Mouse (Mus musculus) kidney, postnatal 0 days (tissue): ENCODE measurements around the gene Glt1d1. TPM values are rescaled to one million over a fixed set of nuclear protein-coding genes. Genes with fewer than 3 reads are reported as not detected.

Experiments
- ATAC-seq: fragments of 200-750 bp; cut with Nextera tagmentation; replicated peaks from 2 replicates; pipeline ENCODE4 v1.8.0; 2017; ENCODE audit warnings: low read depth, moderate number of reproducible peaks, moderate TSS enrichment, moderate library complexity; ENCODE audit not compliant: low FRiP score
- DNase-seq: peaks from one replicate; pipeline ENCODE4 v3.0.0-alpha.2; 2016; ENCODE audit warnings: low spot score
- H3K27ac ChIP-seq: fragments of 300-500 bp; sonication (generic); 2 replicates; pipeline ENCODE4 v1.5.1; 2014; ENCODE audit warnings: mild to moderate bottlenecking
- H3K27me3 ChIP-seq: fragments of 300-500 bp; sonication (generic); 2 replicates; pipeline ENCODE4 v1.6.1; 2014; ENCODE audit warnings: low read length, mixed read lengths; ENCODE audit not compliant: insufficient read depth
- H3K36me3 ChIP-seq: fragments of 300-500 bp; sonication (generic); 2 replicates; pipeline ENCODE4 v1.6.1; 2014; ENCODE audit warnings: low read length, mixed read lengths; ENCODE audit not compliant: insufficient read depth
- H3K4me1 ChIP-seq: fragments of 300-500 bp; sonication (generic); replicated peaks from 2 replicates; pipeline ENCODE4 v1.6.1; 2014; ENCODE audit warnings: antibody characterized with exemption, low read length, mixed read lengths; ENCODE audit not compliant: insufficient read depth
- H3K4me2 ChIP-seq: fragments of 300-500 bp; sonication (generic); 2 replicates; pipeline ENCODE4 v1.6.1; 2014; ENCODE audit warnings: mild to moderate bottlenecking, low read length, moderate library complexity, mixed read lengths
- H3K4me3 ChIP-seq: fragments of 300-500 bp; sonication (generic); replicated peaks from 2 replicates; pipeline ENCODE4 v1.5.1; 2014; ENCODE audit warnings: low read depth, low read length
- H3K9ac ChIP-seq: fragments of 300-500 bp; sonication (generic); 2 replicates; pipeline ENCODE4 v1.6.1; 2014; ENCODE audit warnings: low read depth, low read length
- H3K9me3 ChIP-seq: fragments of 300-500 bp; sonication (generic); replicated peaks from 2 replicates; pipeline ENCODE4 v1.6.1; 2016; ENCODE audit warnings: low read length, inconsistent platforms, mixed read lengths
- CTCF ChIP-seq: IDR thresholded peaks from 2 replicates; pipeline ENCODE4 v1.5.1; 2016; ENCODE audit warnings: antibody characterized with exemption, low read depth, mild to moderate bottlenecking, moderate library complexity
- WGBS: fragments of 180-500 bp; shearing (Covaris S2); extraction: QIAGEN DNeasy Blood & Tissue Kit; methylation state at CpG from one replicate; pipeline ENCODE4 v1.1.7; 2014; 5-methylcytosine and 5-hydroxymethylcytosine counted together
- polyA plus RNA-seq: library from polyadenylated mRNA; unstranded; fragments of >200 nt; fragmentation: Nextera tagmentation; extraction: Ambion mirVana; gene quantifications from 2 replicates; pipeline ENCODE4 v1.2.1, GENCODE M21; 2015

Glt1d1 gene
- polyA plus RNA-seq, 1 experiment from 2014 or later: 0.46 TPM

GRCm38 (mm10) chr5:127649077-127649476, 17.0 kb downstream of the Glt1d1 start:
- no peak for DNase-seq
- ATAC-seq: no peak

GRCm38 (mm10) chr5:127658257-127658656, 26.2 kb downstream of the Glt1d1 start:
- H3K27me3 ChIP-seq: no peaks in the 10 kb centered on the region
- 82% methylated on average over 2 of the region's 2 CpGs for WGBS
- no peaks in the 10 kb centered on the region for H3K9me3 ChIP-seq
- H3K9ac ChIP-seq: no peak overlapping the region
- ATAC-seq (no peak), DNase-seq (no peak)
- H3K4me1 ChIP-seq: no peaks in the 10 kb centered on the region
- 0 out of 2 replicates have a peak, but pooled peaks have one; percentile 11 for TF ChIP-seq CTCF
- H3K4me2 ChIP-seq: no peak overlapping the region
- H3K4me3 ChIP-seq: no peak overlapping the region
- H3K27ac ChIP-seq: no peak overlapping the region
- no peaks in the 10 kb centered on the region for H3K36me3 ChIP-seq

More at GRCm38 (mm10) chr5:127649077-127649476, 17.0 kb downstream of the Glt1d1 start:
- H3K27ac ChIP-seq: no peak overlapping the region
- H3K9me3 ChIP-seq: no peaks in the 10 kb centered on the region
- no peaks in the 10 kb centered on the region for H3K4me1 ChIP-seq
- H3K36me3 ChIP-seq: no peaks in the 10 kb centered on the region
- no peak overlapping the region for H3K4me2 ChIP-seq
- no peak overlapping the region for H3K9ac ChIP-seq
- H3K4me3 ChIP-seq: no peak overlapping the region
- peak; percentile 52 for TF ChIP-seq CTCF
- H3K27me3 ChIP-seq: no peaks in the 10 kb centered on the region

- no peak overlapping the region for H3K4me3 ChIP-seq
- H3K9me3 ChIP-seq: no peaks in the 10 kb centered on the region
- no peak overlapping the region for H3K4me2 ChIP-seq
- no peaks in the 10 kb centered on the region for H3K27me3 ChIP-seq
- no peaks in the 10 kb centered on the region for H3K36me3 ChIP-seq
- no peaks in the 10 kb centered on the region for H3K4me1 ChIP-seq
- 90% methylated on average over 3 of the region's 3 CpGs for WGBS
- TF ChIP-seq CTCF: 0 out of 2 replicates have a peak, but pooled peaks have one; percentile 15
- no peak overlapping the region for H3K9ac ChIP-seq
- no peak overlapping the region for H3K27ac ChIP-seq
- no peak for DNase-seq
- no peak for ATAC-seq
Measured at GRCm38 (mm10) chr5:127659312-127659711, 27.2 kb downstream of the Glt1d1 start.

- Histone ChIP-seq H3K4me3 (no peak overlapping the region), H3K36me3 (no peaks in the 10 kb centered on the region), H3K9ac (no peak overlapping the region), H3K9me3 (no peaks in the 10 kb centered on the region), H3K27ac (no peak overlapping the region), H3K4me1 (no peaks in the 10 kb centered on the region), H3K4me2 (no peak overlapping the region), H3K27me3 (no peaks in the 10 kb centered on the region)
- ATAC-seq: no peak
- no peak for TF ChIP-seq CTCF
- DNase-seq: no peak
- 72% methylated on average over 5 of the region's 5 CpGs for WGBS
Measured at GRCm38 (mm10) chr5:127660267-127660666, 28.2 kb downstream of the Glt1d1 start.

GRCm38 (mm10) chr5:127660979-127661378, 28.9 kb downstream of the Glt1d1 start:
- H3K27ac ChIP-seq: no peak overlapping the region
- DNase-seq (no peak), ATAC-seq (no peak)
- no peaks in the 10 kb centered on the region for H3K9me3 ChIP-seq
- H3K27me3 ChIP-seq: no peaks in the 10 kb centered on the region
- no peaks in the 10 kb centered on the region for H3K4me1 ChIP-seq
- no peak for TF ChIP-seq CTCF
- no peaks in the 10 kb centered on the region for H3K36me3 ChIP-seq
- H3K9ac ChIP-seq: no peak overlapping the region
- no peak overlapping the region for H3K4me2 ChIP-seq
- 89% methylated on average over 5 of the region's 5 CpGs for WGBS
- no peak overlapping the region for H3K4me3 ChIP-seq

- TF ChIP-seq CTCF: 0 out of 2 replicates have a peak, but pooled peaks have one; percentile 14
- DNase-seq (no peak), ATAC-seq (no peak)
- Histone ChIP-seq H3K4me2 (no peak overlapping the region), H3K27me3 (no peaks in the 10 kb centered on the region), H3K4me1 (no peaks in the 10 kb centered on the region), H3K4me3 (no peak overlapping the region), H3K27ac (no peak overlapping the region), H3K36me3 (no peaks in the 10 kb centered on the region), H3K9ac (no peak overlapping the region), H3K9me3 (no peaks in the 10 kb centered on the region)
- WGBS: 92% methylated on average over 8 of the region's 8 CpGs
Measured at GRCm38 (mm10) chr5:127673913-127674312, 41.9 kb downstream of the Glt1d1 start.

- H3K9me3 ChIP-seq: no peaks in the 10 kb centered on the region
- H3K4me3 ChIP-seq: no peak overlapping the region
- H3K27me3 ChIP-seq: no peaks in the 10 kb centered on the region
- H3K36me3 ChIP-seq: no peaks in the 10 kb centered on the region
- H3K9ac ChIP-seq: no peak overlapping the region
- no peak for ATAC-seq
- no peak overlapping the region for H3K27ac ChIP-seq
- no peak overlapping the region for H3K4me2 ChIP-seq
- no peaks in the 10 kb centered on the region for H3K4me1 ChIP-seq
- no peak for DNase-seq
- WGBS: 95% methylated on average over 2 of the region's 2 CpGs
- TF ChIP-seq CTCF: no peak
Measured at GRCm38 (mm10) chr5:127677561-127677960, 45.5 kb downstream of the Glt1d1 start.
